Mouse (Mus musculus): ENCODE data around the gene AW011738. TPM values are rescaled to one million over a fixed set of nuclear protein-coding genes. Genes with fewer than 3 reads are reported as not detected.

AW011738 gene
- polyA plus RNA-seq, 1 experiment from 2014 or later, result 4.3 TPM

DNA sequence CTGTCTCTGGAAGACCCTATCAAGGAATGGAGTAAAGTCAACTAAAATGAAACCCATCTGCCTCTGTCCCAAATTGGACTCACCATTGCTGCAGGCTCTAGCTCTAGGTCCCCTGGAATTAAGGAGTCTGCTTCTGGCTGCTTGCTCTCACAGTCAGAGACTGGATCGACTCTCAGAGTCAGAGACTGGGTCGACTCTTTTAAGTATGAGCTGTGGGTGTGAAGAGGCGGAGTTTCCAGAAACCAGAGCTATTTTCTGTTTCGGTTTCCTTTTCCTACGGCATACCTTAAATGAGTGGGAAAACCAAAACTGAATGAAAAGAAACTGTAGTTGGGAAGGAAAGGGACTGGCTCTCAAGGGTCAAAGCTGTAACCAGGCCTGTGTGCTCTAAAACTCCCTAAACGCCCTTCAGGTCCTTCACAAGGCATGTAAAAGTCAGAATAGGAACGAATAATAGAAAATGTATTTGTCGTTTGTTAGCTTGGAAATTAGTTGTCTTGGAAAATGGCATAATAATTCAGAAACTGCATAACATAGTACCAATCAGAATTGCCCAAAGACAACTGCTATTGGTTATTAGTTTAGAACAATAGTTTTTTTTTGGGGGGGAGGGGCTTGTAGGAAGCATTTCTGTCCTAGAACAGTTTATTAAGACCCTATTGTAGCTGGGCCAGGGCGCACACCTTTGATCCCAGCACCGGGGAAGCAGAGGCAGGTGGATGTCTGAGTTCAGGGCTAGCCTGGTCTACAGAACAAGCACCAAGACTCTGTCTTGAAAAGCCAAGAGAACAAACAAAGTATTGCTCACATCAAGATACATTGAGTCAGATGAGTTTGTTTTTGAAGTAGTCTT is 2.3 kb upstream of the AW011738 start, which contains the start of gene Isg15:
Gene Isg15 (minus strand): TSS at position 196 of the 853 bp plus-strand sequence.
- Histone ChIP-seq H3K9ac (no peak within 1 kb of the TSS), H3K4me2 (peak within 1 kb of the TSS; percentile 41), H3K4me3 (peak within 1 kb of the TSS; percentile 6; the same call in 1 of the 2 replicates), H3K27ac (ENCODE audit: poor library complexity, severe bottlenecking) (no peak within 1 kb of the TSS), H3K4me1 (replicated peaks) (peaks cover 31% of the 10 kb centered on the region), H3K9me3 (replicated peaks) (no peaks in the 10 kb centered on the region), H3K36me3 (no peaks in the 10 kb centered on the region), H3K27me3 (replicated peaks) (peaks cover 4% of the 10 kb centered on the region; the same call in 1 of the 2 replicates)
- no peak for ATAC-seq (ENCODE audit: insufficient number of reproducible peaks, low FRiP score)
- 53% methylated on average over 10 of the region's 10 CpGs for WGBS

DNA sequence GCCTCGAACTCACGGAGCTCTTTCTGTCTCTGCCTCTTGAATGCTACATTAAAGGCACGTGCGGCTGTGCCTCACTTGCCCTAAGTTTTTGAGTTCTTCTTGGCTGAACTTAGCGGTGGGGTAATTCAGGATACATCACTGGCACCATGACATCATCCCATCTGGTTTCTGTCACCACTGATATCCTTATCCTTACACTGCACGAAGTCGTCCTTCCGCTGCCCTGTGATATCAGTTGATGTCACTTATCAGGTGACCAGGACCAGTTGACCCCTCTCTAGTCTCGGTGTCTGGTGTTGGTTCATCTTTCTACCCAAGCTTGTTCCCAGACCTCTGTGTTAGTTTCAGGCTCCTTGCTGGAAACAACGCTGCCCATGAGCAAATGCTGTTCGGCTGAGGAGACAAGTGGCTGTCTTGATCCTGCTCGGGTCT is 626 bp upstream of the AW011738 start:
- peak overlapping the region; percentile 97 for H3K4me2 ChIP-seq
- H3K27me3 ChIP-seq (replicated peaks), result peaks cover 4% of the 10 kb centered on the region; the same call in 1 of the 2 replicates
- peak overlapping the region; percentile 54; the same call in 1 of the 2 replicates for H3K27ac ChIP-seq (ENCODE audit: poor library complexity, severe bottlenecking)
- peaks cover 28% of the 10 kb centered on the region for H3K4me1 ChIP-seq (replicated peaks)
- no peaks in the 10 kb centered on the region for H3K36me3 ChIP-seq
- ATAC-seq (ENCODE audit: insufficient number of reproducible peaks, low FRiP score), result peak; percentile 59
- no peaks in the 10 kb centered on the region for H3K9me3 ChIP-seq (replicated peaks)
- 8% methylated on average over 12 of the region's 12 CpGs for WGBS
- H3K9ac ChIP-seq, result peak overlapping the region; percentile 71
- H3K4me3 ChIP-seq, result peak overlapping the region; percentile 60

- Histone ChIP-seq H3K9me3 (replicated peaks) (no peaks in the 10 kb centered on the region), H3K4me1 (replicated peaks) (peaks cover 26% of the 10 kb centered on the region), H3K36me3 (no peaks in the 10 kb centered on the region), H3K4me3 (peak overlapping the region; percentile 60), H3K9ac (peak overlapping the region; percentile 71), H3K27me3 (replicated peaks) (peaks cover 4% of the 10 kb centered on the region; the same call in 1 of the 2 replicates), H3K4me2 (peak overlapping the region; percentile 97), H3K27ac (ENCODE audit: poor library complexity, severe bottlenecking) (peak overlapping the region; percentile 69)
- WGBS, result under 1% methylated on average over 49 of the region's 49 CpGs
- ATAC-seq (ENCODE audit: insufficient number of reproducible peaks, low FRiP score), result peak; percentile 47; the same call in 1 of the 2 replicates
These were observed 468 bp downstream of the AW011738 start for GRCm38 (mm10) chr4:156203413-156204131.

- no peaks in the 10 kb centered on the region for H3K36me3 ChIP-seq
- WGBS, result 86% methylated on average over 4 of the region's 4 CpGs
- no peak for ATAC-seq (ENCODE audit: insufficient number of reproducible peaks, low FRiP score)
These were observed 5.8 kb downstream of the AW011738 start for GRCm38 (mm10) chr4:156208872-156209271.

DNA sequence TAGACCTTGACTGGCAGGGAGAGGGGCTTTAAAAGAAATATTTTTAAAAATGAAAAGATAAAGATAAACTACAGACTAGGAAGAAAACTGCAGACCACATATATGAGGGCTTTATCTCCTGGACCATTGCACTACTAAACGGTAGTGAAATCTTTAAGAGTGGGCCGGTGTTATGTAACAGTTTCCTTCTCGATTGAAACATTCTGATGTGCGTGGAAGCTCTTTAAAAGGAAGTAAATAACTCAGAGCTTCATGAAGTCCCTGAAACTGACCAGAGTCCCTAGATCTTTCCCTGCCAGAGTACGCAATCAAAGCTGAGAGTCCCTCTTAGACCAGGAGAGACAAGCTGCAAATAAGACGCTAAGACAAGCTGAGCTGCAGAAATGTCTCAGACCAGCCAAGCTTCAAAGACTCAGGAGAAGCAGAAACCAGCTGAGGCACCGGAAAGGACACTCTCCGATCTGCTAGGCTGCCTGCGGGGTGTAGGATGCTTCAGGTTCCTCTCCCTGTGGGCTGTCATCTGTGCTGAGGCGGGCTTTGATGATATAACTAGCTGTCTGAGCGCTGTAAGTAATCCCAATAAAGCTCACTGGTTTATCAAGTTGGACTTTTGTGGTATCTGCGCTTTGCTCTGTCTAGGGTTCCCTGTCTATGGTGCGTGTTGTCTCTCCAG is 7.0 kb downstream of the AW011738 start:
- Histone ChIP-seq H3K4me3 (no peak overlapping the region), H3K36me3 (no peaks in the 10 kb centered on the region), H3K4me1 (replicated peaks) (peaks cover 2% of the 10 kb centered on the region), H3K4me2 (no peak overlapping the region), H3K27ac (ENCODE audit: poor library complexity, severe bottlenecking) (no peak overlapping the region), H3K9ac (no peak overlapping the region), H3K9me3 (replicated peaks) (no peaks in the 10 kb centered on the region), H3K27me3 (replicated peaks) (no peaks in the 10 kb centered on the region)
- WGBS, result 59% methylated on average over 13 of the region's 13 CpGs
- ATAC-seq (ENCODE audit: insufficient number of reproducible peaks, low FRiP score), result no peak

More at GRCm38 (mm10) chr4:156208872-156209271, 5.8 kb downstream of the AW011738 start:
- no peaks in the 10 kb centered on the region for H3K9me3 ChIP-seq (replicated peaks)
- H3K4me3 ChIP-seq, result no peak overlapping the region
- peaks cover 4% of the 10 kb centered on the region; the same call in 1 of the 2 replicates for H3K27me3 ChIP-seq (replicated peaks)
- H3K9ac ChIP-seq, result no peak overlapping the region
- H3K27ac ChIP-seq (ENCODE audit: poor library complexity, severe bottlenecking), result no peak overlapping the region
- H3K4me2 ChIP-seq, result no peak overlapping the region
- peaks cover 6% of the 10 kb centered on the region; the same call in 1 of the 2 replicates for H3K4me1 ChIP-seq (replicated peaks)

GRCm38 (mm10) chr4:156213134-156213533 is 10.0 kb downstream of the AW011738 start:
- no peak overlapping the region for H3K4me2 ChIP-seq
- 88% methylated on average over 13 of the region's 13 CpGs for WGBS
- H3K9ac ChIP-seq, result no peak overlapping the region
- H3K9me3 ChIP-seq (replicated peaks), result no peaks in the 10 kb centered on the region
- H3K27ac ChIP-seq (ENCODE audit: poor library complexity, severe bottlenecking), result no peak overlapping the region
- ATAC-seq (ENCODE audit: insufficient number of reproducible peaks, low FRiP score), result no peak
- peaks cover 23% of the 10 kb centered on the region for H3K4me1 ChIP-seq (replicated peaks)
- H3K27me3 ChIP-seq (replicated peaks), result no peaks in the 10 kb centered on the region
- H3K36me3 ChIP-seq, result no peaks in the 10 kb centered on the region
- H3K4me3 ChIP-seq, result no peak overlapping the region

- 58% methylated on average over 4 of the region's 4 CpGs for WGBS
- ATAC-seq (ENCODE audit: insufficient number of reproducible peaks, low FRiP score), result no peak
- no peak within 1 kb of the TSS for H3K4me3 ChIP-seq
- no peak within 1 kb of the TSS for H3K9ac ChIP-seq
- H3K9me3 ChIP-seq (replicated peaks), result no peaks in the 10 kb centered on the region
- peak within 1 kb of the TSS; percentile 15; the same call in 1 of the 2 replicates for H3K4me2 ChIP-seq
- no peaks in the 10 kb centered on the region for H3K27me3 ChIP-seq (replicated peaks)
- peaks cover 23% of the 10 kb centered on the region for H3K4me1 ChIP-seq (replicated peaks)
- H3K27ac ChIP-seq (ENCODE audit: poor library complexity, severe bottlenecking), result peak within 1 kb of the TSS; percentile 59
- H3K36me3 ChIP-seq, result no peaks in the 10 kb centered on the region
These were observed 12.5 kb downstream of the AW011738 start, which contains the start of gene Perm1 for GRCm38 (mm10) chr4:156215649-156216048. TSS of gene Perm1 (plus strand) at chr4:156215868.

- Histone ChIP-seq H3K4me2 (peak overlapping the region; percentile 15; the same call in 1 of the 2 replicates), H3K36me3 (no peaks in the 10 kb centered on the region), H3K4me1 (replicated peaks) (peaks cover 23% of the 10 kb centered on the region), H3K9me3 (replicated peaks) (no peaks in the 10 kb centered on the region), H3K27me3 (replicated peaks) (no peaks in the 10 kb centered on the region), H3K4me3 (no peak overlapping the region), H3K27ac (ENCODE audit: poor library complexity, severe bottlenecking) (peak overlapping the region; percentile 22; the same call in 1 of the 2 replicates), H3K9ac (no peak overlapping the region)
- ATAC-seq (ENCODE audit: insufficient number of reproducible peaks, low FRiP score), result no peak
- 78% methylated on average over 2 of the region's 2 CpGs for WGBS
These were observed 13.1 kb downstream of the AW011738 start for GRCm38 (mm10) chr4:156216196-156216595.

GRCm38 (mm10) chr4:156217022-156217669 is 14.0 kb downstream of the AW011738 start:
- H3K27me3 ChIP-seq (replicated peaks), result no peaks in the 10 kb centered on the region
- no peak overlapping the region for H3K4me2 ChIP-seq
- no peak overlapping the region for H3K27ac ChIP-seq (ENCODE audit: poor library complexity, severe bottlenecking)
- H3K36me3 ChIP-seq, result no peaks in the 10 kb centered on the region
- 69% methylated on average over 16 of the region's 16 CpGs for WGBS
- peak overlapping the region; percentile 44; the same call in 1 of the 2 replicates for H3K9ac ChIP-seq
- no peaks in the 10 kb centered on the region for H3K9me3 ChIP-seq (replicated peaks)
- H3K4me3 ChIP-seq, result no peak overlapping the region
- ATAC-seq (ENCODE audit: insufficient number of reproducible peaks, low FRiP score), result no peak
- H3K4me1 ChIP-seq (replicated peaks), result peaks cover 23% of the 10 kb centered on the region

DNA sequence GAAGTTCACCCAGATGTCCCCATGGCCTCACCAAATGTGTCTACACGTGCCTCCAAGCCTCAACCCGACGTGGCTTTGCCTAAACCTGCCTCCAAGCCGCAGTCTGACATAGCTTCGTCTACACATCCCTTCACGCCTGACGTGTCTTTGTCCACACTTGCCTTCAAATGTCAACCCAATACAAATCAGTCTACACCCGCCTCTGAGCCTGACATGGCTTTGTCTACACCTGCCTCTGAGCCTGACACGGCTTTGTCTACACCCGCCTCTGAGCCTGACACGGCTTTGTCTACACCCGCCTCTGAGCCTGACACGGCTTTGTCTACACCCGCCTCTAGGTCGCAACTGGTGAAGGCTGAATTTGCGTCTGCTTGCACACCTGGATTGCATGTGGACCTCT is 14.7 kb downstream of the AW011738 start:
- Histone ChIP-seq H3K9ac (no peak overlapping the region), H3K27ac (ENCODE audit: poor library complexity, severe bottlenecking) (no peak overlapping the region), H3K9me3 (replicated peaks) (no peaks in the 10 kb centered on the region), H3K27me3 (replicated peaks) (no peaks in the 10 kb centered on the region), H3K4me2 (no peak overlapping the region), H3K36me3 (no peaks in the 10 kb centered on the region), H3K4me1 (replicated peaks) (peaks cover 23% of the 10 kb centered on the region), H3K4me3 (no peak overlapping the region)
- no peak for ATAC-seq (ENCODE audit: insufficient number of reproducible peaks, low FRiP score)
- 77% methylated on average over 16 of the region's 16 CpGs for WGBS
